Mouse (Mus musculus) midbrain, embryonic 12.5 days (tissue): Measurements from ENCODE around the gene Clrn3. TPM values are rescaled to one million over a fixed set of nuclear protein-coding genes. Genes with fewer than 3 reads are reported as not detected.
"Not testable (repeated sequence)": the region's sequence is repeated elsewhere in the genome, so short reads cannot be mapped to it uniquely, and the experiment has no call there.

Source experiments
- ATAC-seq: fragments of 200-750 bp; cut with Nextera tagmentation; 2 replicates; pipeline ENCODE4 v1.8.0; 2017; ENCODE audit warnings: low read depth, moderate TSS enrichment, moderate library complexity; ENCODE audit not compliant: low FRiP score
- H3K27ac ChIP-seq: fragments of 300-500 bp; sonication (generic); replicated peaks from 2 replicates; pipeline ENCODE4 v1.5.1; 2016; ENCODE audit warnings: mild to moderate bottlenecking
- H3K27me3 ChIP-seq: fragments of 300-500 bp; sonication (generic); 2 replicates; pipeline ENCODE4 v1.6.1; 2016; ENCODE audit warnings: mild to moderate bottlenecking
- H3K36me3 ChIP-seq: fragments of 300-500 bp; sonication (generic); 2 replicates; pipeline ENCODE4 v1.6.1; 2016
- H3K4me1 ChIP-seq: fragments of 300-500 bp; sonication (generic); 2 replicates; pipeline ENCODE4 v1.6.1; 2016
- H3K4me2 ChIP-seq: fragments of 300-500 bp; sonication (generic); replicated peaks from 2 replicates; pipeline ENCODE4 v1.6.1; 2016; ENCODE audit warnings: mild to moderate bottlenecking, moderate library complexity
- H3K4me3 ChIP-seq: fragments of 300-500 bp; sonication (generic); 2 replicates; pipeline ENCODE4 v1.5.1; 2016; ENCODE audit warnings: mild to moderate bottlenecking
- H3K9ac ChIP-seq: fragments of 300-500 bp; sonication (generic); replicated peaks from 2 replicates; pipeline ENCODE4 v1.6.1; 2016; ENCODE audit warnings: mild to moderate bottlenecking, moderate library complexity
- H3K9me3 ChIP-seq: fragments of 300-500 bp; sonication (generic); 2 replicates; pipeline ENCODE4 v1.6.1; 2016; ENCODE audit warnings: mild to moderate bottlenecking
- WGBS: fragments of 180-500 bp; shearing (Covaris S2); methylation state at CpG from one replicate; pipeline ENCODE4 v1.1.7; 2016; 5-methylcytosine and 5-hydroxymethylcytosine counted together
- polyA plus RNA-seq: library from polyadenylated mRNA; unstranded; fragments of >200 nt; fragmentation: Nextera tagmentation; extraction: Ambion mirVana; gene quantifications from 2 replicates; pipeline ENCODE4 v1.2.1, GENCODE M21; 2016

Clrn3 gene
- polyA plus RNA-seq: not detected in 2 replicates

DNA sequence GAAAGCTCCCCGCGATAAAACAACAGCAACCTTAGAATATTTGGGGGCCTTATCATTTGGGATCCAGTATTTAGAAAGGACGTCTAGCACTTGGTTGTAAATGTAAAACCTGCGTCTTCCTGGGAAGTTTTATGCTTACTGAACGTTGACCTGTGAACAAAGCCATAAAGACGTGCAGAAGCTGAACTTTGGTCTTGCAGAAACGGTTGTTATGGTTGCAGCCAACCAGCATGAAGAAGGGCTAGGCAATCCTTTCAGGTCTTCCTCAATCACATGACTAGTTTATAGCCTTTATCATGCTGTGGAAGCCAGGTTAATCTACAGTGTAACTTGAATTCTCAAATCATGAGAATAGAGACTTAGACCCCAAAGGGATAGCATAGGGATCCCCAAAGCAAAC is at the start of gene Clrn3:
TSS of gene Clrn3 (minus strand) at position 140 of the 400 bp plus-strand sequence.
- no peaks in the 10 kb centered on the region for H3K27me3 ChIP-seq
- no peak within 1 kb of the TSS for H3K27ac ChIP-seq
- no peak for ATAC-seq
- no peaks in the 10 kb centered on the region for H3K4me1 ChIP-seq
- H3K36me3 ChIP-seq: no peaks in the 10 kb centered on the region
- 87% methylated on average over 7 of the region's 7 CpGs for WGBS
- H3K9me3 ChIP-seq: no peaks in the 10 kb centered on the region
- H3K4me3 ChIP-seq: no peak within 1 kb of the TSS
- H3K4me2 ChIP-seq: no peak within 1 kb of the TSS
- no peak within 1 kb of the TSS for H3K9ac ChIP-seq

DNA sequence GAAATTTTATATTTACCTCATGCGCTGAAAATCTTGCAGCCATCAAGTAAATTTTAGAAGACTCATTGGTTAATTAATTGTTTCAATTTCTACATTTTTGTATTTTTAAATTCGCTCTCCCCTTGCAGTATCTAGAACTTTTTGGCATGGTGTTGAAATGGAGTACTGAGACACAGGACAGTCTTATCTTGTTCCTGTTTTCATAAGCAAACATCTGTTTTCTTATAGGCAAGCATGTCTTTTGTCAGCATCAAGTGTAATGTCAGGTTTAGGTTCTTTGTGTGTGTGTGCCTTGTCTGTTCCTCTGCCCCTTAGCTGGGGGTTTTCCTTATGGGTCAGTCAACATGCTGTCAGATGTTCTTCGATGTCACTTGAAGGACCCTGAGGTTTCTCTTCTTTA is 47.9 kb upstream of the Clrn3 start:
- H3K4me3 ChIP-seq: no peak overlapping the region
- H3K9me3 ChIP-seq: no peaks in the 10 kb centered on the region
- H3K9ac ChIP-seq: no peak overlapping the region
- H3K36me3 ChIP-seq: no peaks in the 10 kb centered on the region
- no peak for ATAC-seq
- no peak overlapping the region for H3K27ac ChIP-seq
- no peaks in the 10 kb centered on the region for H3K4me1 ChIP-seq
- 92% methylated on average over 3 of the region's 3 CpGs for WGBS
- H3K4me2 ChIP-seq: no peak overlapping the region
- no peaks in the 10 kb centered on the region for H3K27me3 ChIP-seq

DNA sequence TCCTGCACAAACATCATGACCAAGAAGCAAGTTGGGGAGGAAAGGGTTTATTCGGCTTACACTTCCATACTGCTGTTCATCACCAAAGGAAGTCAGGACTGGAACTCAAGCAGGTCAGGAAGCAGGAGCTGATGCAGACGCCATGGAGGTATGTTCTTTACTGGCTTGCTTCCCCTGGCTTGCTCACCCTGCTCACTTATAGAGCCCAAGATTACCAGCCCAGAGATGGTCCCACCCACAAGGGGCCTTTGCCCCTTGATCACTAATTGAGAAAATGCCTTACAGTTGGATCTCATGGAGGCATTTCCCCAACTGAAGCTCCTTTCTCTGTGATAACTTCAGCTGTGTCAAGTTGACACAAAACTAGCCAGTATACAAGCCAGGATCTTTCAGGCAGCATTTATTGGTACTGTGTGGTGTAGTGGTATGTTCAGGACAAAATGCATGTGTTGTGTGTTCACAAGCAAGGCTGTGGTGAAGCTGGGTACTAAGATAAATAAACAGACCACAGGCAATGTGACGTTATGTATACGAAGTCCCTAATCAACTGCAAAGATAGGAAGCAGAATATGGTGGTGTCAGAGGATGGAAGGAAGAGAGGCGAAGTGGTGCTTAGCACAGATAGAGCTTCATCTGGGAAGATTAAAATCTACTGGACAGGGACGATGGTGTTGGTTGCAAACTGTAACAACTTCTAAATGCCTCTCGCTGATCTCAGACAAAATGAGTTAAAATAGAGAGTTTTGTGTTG is 47.0 kb upstream of the Clrn3 start:
- H3K9me3 ChIP-seq, ATAC-seq, H3K9ac ChIP-seq, H3K4me2 ChIP-seq, H3K4me1 ChIP-seq, H3K36me3 ChIP-seq, H3K4me3 ChIP-seq, H3K27me3 ChIP-seq, H3K27ac ChIP-seq: not testable (repeated sequence)
- WGBS: 82% methylated on average over 7 of the region's 7 CpGs

DNA sequence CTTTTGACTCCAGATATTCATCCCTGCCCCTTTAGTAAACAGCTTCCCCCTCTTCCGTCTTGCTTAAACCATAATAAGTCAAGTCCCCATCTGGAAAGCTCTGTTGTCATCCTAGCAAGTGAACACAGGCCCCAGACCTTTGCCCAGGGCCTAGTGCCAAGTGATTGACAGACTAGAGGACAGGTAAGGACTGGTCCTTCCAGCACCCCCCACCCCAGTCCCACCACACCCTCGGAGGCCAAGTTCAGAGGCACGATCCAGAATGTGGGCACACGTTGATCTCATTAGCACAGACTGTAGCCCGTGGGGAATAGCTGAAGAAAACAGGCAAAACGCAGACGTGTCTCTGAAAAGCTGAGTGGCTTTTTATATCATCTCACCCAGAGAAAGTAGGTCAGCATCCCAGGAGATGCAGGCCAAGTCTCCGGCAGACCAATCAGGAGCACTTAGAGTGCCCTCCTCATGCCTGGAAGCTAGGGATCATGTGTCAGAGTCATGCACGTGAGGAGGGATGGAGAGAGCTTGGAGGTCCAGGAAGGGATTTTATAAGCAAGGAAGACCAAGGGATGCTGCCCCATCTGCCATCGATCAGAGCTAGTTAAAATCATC is 43.6 kb upstream of the Clrn3 start:
- ATAC-seq: no peak
- Histone ChIP-seq H3K4me3 (no peak overlapping the region), H3K9me3 (0 out of 2 replicates have a peak, but pooled peaks cover 5% of the 10 kb centered on the region), H3K4me2 (no peak overlapping the region), H3K36me3 (no peaks in the 10 kb centered on the region), H3K27ac (0 out of 2 replicates have a peak overlapping the region, but pooled peaks have one; percentile 12), H3K4me1 (no peaks in the 10 kb centered on the region), H3K27me3 (no peaks in the 10 kb centered on the region), H3K9ac (no peak overlapping the region)
- 68% methylated on average over 10 of the region's 10 CpGs for WGBS

DNA sequence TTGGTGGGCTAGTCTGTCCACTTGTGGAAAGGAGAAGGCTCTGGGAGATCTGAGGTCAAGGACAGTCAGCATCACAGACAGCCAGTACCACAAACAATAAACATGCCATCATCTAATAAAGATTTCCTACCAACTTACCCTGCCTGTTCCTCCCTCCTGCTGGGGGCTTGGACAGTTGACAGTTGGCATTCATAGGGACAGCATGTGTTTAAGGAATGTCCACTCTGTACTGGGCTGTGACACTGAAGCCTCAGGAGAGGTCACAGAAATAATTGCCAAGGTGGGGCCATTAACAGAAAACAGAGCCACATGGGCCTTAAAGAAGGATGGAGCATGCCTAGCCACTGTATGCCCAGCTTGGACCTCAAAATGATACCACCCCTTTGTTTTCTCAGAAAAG is 42.9 kb upstream of the Clrn3 start:
- no peak overlapping the region for H3K9ac ChIP-seq
- no peaks in the 10 kb centered on the region for H3K27me3 ChIP-seq
- no peak overlapping the region for H3K4me3 ChIP-seq
- ATAC-seq: no peak
- no peak overlapping the region for H3K27ac ChIP-seq
- 0 out of 2 replicates have a peak, but pooled peaks cover 5% of the 10 kb centered on the region for H3K9me3 ChIP-seq
- no peaks in the 10 kb centered on the region for H3K36me3 ChIP-seq
- no peak overlapping the region for H3K4me2 ChIP-seq
- H3K4me1 ChIP-seq: no peaks in the 10 kb centered on the region

DNA sequence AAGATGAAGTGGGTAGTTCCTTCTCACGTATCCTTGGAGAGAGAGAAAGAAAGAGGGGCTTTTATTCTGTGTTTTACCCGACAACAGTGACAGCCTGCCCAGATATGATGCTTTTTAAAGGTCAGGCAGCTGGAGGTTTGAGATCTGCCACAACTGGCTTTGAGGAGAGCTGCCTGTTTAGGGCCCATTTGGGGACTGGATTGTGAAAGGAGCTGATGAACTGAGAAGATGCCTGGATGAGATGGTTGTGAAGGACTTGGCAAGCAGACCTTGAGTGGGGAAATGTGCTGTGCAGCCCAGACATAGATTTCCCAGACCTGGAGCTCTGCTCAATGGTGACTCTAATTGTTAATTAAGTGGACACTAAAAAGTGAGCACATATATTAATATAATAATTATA is 40.1 kb upstream of the Clrn3 start:
- no peaks in the 10 kb centered on the region for H3K27me3 ChIP-seq
- no peak overlapping the region for H3K4me2 ChIP-seq
- H3K9me3 ChIP-seq: 0 out of 2 replicates have a peak, but pooled peaks cover 5% of the 10 kb centered on the region
- H3K4me1 ChIP-seq: no peaks in the 10 kb centered on the region
- H3K4me3 ChIP-seq: no peak overlapping the region
- no peak overlapping the region for H3K27ac ChIP-seq
- no peaks in the 10 kb centered on the region for H3K36me3 ChIP-seq
- WGBS: 69% methylated on average over 2 of the region's 2 CpGs
- H3K9ac ChIP-seq: no peak overlapping the region
- no peak for ATAC-seq

DNA sequence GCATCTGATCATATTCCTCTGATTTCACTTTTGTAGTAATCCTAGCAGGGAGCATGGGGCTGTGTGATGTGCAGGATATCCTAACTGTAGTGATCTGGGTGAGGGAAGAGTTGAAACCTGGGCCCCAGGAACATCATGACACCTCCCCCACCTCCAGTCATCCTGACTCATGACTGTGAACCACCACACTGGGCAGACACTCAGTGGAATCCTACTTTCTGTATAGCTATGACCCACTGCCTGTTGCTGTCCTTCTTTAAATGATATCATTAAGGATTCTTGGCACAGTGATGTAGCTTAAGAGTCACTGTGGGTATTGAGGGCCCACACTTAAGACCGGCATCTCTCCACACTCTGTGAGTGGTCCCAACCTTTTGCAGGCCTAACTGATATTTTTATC is 39.1 kb upstream of the Clrn3 start:
- H3K4me1 ChIP-seq: no peaks in the 10 kb centered on the region
- H3K36me3 ChIP-seq: no peaks in the 10 kb centered on the region
- WGBS: 88% methylated on average over 1 of the region's 1 CpGs
- 0 out of 2 replicates have a peak, but pooled peaks cover 5% of the 10 kb centered on the region for H3K9me3 ChIP-seq
- no peak overlapping the region for H3K9ac ChIP-seq
- no peak for ATAC-seq
- H3K4me3 ChIP-seq: no peak overlapping the region
- no peak overlapping the region for H3K4me2 ChIP-seq
- H3K27ac ChIP-seq: no peak overlapping the region
- no peaks in the 10 kb centered on the region for H3K27me3 ChIP-seq

DNA sequence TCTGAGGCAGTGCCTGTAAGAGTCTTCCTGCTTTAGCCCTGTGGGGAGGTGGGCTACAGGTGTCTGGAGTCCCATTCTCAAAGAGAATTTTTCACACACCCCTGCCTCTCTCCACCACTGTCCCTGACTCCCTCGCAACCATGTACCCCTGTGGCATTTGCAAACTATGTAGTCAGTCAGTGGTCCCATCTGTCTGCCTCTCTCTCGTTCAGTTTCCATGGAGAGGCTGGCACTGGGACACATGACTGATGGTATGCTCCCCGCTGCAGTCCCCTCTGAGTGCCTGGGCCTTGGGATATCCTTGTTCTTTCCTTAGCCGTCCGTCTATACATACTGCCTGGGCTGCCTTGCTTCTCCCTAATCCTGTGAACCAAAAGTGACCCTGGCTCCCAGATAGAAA is 37.6 kb upstream of the Clrn3 start:
- H3K4me2 ChIP-seq: no peak overlapping the region
- no peaks in the 10 kb centered on the region for H3K27me3 ChIP-seq
- ATAC-seq: no peak
- no peak overlapping the region for H3K27ac ChIP-seq
- no peak overlapping the region for H3K9ac ChIP-seq
- no peaks in the 10 kb centered on the region for H3K36me3 ChIP-seq
- 81% methylated on average over 5 of the region's 5 CpGs for WGBS
- H3K9me3 ChIP-seq: 0 out of 2 replicates have a peak, but pooled peaks cover 5% of the 10 kb centered on the region
- H3K4me3 ChIP-seq: no peak overlapping the region
- H3K4me1 ChIP-seq: no peaks in the 10 kb centered on the region; the same call in 1 of the 2 replicates

DNA sequence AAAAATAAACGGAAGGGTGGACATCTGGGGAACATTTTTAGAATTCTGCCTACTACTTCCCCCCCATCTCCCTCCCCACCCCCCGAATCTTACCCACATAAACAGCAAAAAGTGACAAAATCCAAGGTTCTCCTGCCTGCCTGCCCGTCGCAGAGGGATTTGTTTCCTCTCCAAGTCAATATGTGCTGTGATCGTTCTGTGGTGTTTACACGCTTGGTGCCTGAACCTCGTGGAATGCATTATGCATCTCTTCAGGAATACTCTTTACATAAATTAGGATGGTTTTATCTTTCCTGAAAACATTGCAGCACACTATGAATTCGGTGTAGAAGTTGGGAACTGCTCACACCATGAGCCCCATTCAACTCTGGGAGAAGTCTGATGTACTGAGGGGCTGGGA is 35.6 kb upstream of the Clrn3 start:
- Histone ChIP-seq H3K9me3 (no peaks in the 10 kb centered on the region), H3K27ac (no peak overlapping the region), H3K4me3 (no peak overlapping the region), H3K9ac (no peak overlapping the region), H3K36me3 (no peaks in the 10 kb centered on the region), H3K4me2 (no peak overlapping the region), H3K4me1 (no peaks in the 10 kb centered on the region; the same call in 1 of the 2 replicates), H3K27me3 (no peaks in the 10 kb centered on the region)
- 73% methylated on average over 8 of the region's 8 CpGs for WGBS
- ATAC-seq: no peak

DNA sequence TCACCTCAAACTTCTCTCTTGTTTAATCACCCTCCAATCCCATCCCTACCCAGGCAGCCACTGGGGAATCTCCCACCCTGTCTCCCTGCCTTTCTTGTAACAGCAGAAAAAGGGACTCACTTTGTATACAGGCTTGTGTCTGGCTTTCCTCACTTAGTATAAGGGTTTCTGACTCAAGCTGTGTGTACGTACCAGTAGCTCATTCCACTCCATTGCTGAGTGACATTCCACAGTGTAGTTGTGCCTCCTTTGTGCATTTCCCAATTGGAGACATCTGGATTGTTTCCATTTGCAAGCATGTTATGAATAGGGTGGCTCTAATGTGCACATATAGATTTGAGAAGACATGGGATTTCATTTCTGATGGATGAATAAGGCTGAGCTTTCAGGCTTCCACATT is 31.8 kb upstream of the Clrn3 start:
- Histone ChIP-seq H3K4me2 (no peak overlapping the region), H3K9me3 (no peaks in the 10 kb centered on the region), H3K4me1 (no peaks in the 10 kb centered on the region; the same call in 1 of the 2 replicates), H3K4me3 (no peak overlapping the region), H3K9ac (no peak overlapping the region), H3K27me3 (no peaks in the 10 kb centered on the region), H3K36me3 (no peaks in the 10 kb centered on the region), H3K27ac (no peak overlapping the region)
- no peak for ATAC-seq
- 64% methylated on average over 1 of the region's 1 CpGs for WGBS

DNA sequence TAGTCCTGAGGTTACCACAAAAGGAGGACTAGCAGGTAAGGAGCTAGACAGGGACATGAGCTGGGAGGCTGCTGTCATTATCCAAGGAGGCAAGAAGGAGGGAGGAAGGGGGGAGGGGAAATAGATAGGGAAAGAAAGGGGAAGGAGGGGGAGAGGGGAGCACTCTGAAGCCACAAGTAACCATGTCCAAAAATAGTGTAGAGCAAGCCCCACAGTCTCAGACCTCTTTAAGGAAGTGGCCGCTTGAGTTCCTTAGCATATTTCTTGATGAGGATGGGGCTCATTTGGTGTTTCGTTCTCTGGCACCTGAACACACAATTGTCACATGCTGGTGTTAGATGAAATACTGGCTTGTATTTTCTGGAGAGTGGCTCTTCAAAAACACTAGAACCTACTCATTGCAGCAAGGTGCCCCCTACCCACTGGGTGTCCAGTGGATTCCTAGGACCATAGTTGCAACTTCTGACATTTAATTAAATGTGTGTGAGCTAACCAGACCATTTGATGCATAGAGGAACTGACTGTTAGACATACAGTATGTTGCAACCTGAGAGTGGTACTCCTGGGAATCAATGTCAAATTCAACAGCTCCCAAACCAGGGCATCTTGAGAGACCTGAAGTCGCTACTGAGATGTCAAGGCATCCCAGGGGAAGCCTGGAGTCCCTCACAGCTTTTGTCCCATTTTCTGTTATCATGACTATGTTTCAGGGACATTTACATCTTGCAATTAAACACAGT is 28.4 kb upstream of the Clrn3 start:
- H3K4me3 ChIP-seq: no peak overlapping the region
- WGBS: 91% methylated on average over 3 of the region's 3 CpGs
- H3K27ac ChIP-seq: no peak overlapping the region
- no peak overlapping the region for H3K4me2 ChIP-seq
- no peak for ATAC-seq
- H3K9ac ChIP-seq: no peak overlapping the region
- H3K4me1 ChIP-seq: no peaks in the 10 kb centered on the region; the same call in 1 of the 2 replicates
- no peaks in the 10 kb centered on the region for H3K36me3 ChIP-seq
- H3K27me3 ChIP-seq: no peaks in the 10 kb centered on the region
- H3K9me3 ChIP-seq: no peaks in the 10 kb centered on the region

DNA sequence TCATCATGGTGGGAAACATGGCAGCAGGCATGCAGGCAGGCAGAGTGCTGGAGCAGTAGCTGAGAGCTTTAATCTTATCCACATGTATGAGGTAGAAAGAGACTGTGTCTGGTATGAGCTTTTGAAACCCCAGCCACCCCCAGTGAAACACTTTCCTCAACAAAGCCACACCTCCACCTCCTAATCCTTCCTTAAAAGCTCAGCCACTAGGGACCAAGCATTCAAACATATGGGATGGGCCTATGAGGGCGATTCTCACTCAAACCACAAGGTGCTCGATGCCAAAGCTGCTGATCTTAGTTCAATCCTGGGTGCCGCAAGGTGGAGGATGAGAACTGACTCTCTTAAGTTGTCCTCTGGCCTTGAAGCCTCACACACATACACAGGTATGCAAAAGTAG is 25.1 kb upstream of the Clrn3 start:
- WGBS: 83% methylated on average over 3 of the region's 3 CpGs
- no peak overlapping the region for H3K4me3 ChIP-seq
- no peak overlapping the region for H3K9ac ChIP-seq
- H3K9me3 ChIP-seq: no peaks in the 10 kb centered on the region
- no peaks in the 10 kb centered on the region for H3K4me1 ChIP-seq
- ATAC-seq: no peak
- H3K36me3 ChIP-seq: no peaks in the 10 kb centered on the region
- no peaks in the 10 kb centered on the region; the same call in 1 of the 2 replicates for H3K27me3 ChIP-seq
- H3K4me2 ChIP-seq: no peak overlapping the region
- no peak overlapping the region for H3K27ac ChIP-seq
